Mouse (Mus musculus) E14TG2a.4 (cell line): ENCODE measurements around the gene Plpp1.

Source experiments
- H3K27me3 ChIP-seq: 2 replicates; pipeline ENCODE4 v1.6.1; 2014; ENCODE audit warnings: low read length, control low read depth; ENCODE audit not compliant: insufficient read depth
- H3K36me3 ChIP-seq: 2 replicates; pipeline ENCODE4 v1.6.1; 2014; ENCODE audit warnings: low read length, control low read depth; ENCODE audit not compliant: insufficient read depth
- H3K4me1 ChIP-seq: replicated peaks from 2 replicates; pipeline ENCODE4 v1.6.1; 2014; ENCODE audit warnings: low read depth, low read length, control low read depth
- H3K4me3 ChIP-seq: replicated peaks from 2 replicates; pipeline ENCODE4 v1.5.1; 2014; ENCODE audit warnings: mild to moderate bottlenecking, low read length
- H3K9me3 ChIP-seq: 2 replicates; pipeline ENCODE4 v1.6.1; 2014; ENCODE audit warnings: low read length, control low read depth
- CTCF ChIP-seq: conservative IDR thresholded peaks from 2 replicates; pipeline ENCODE4 v1.5.1; 2014; ENCODE audit warnings: low read length
- NANOG ChIP-seq: IDR thresholded peaks from 2 replicates; pipeline ENCODE4 v1.6.1; 2014; ENCODE audit warnings: borderline replicate concordance, low read length, mixed read lengths
- POU5F1 ChIP-seq: IDR thresholded peaks from 2 replicates; pipeline ENCODE4 v1.6.1; 2014; ENCODE audit warnings: low read length, borderline replicate concordance

Gene Plpp1

DNA sequence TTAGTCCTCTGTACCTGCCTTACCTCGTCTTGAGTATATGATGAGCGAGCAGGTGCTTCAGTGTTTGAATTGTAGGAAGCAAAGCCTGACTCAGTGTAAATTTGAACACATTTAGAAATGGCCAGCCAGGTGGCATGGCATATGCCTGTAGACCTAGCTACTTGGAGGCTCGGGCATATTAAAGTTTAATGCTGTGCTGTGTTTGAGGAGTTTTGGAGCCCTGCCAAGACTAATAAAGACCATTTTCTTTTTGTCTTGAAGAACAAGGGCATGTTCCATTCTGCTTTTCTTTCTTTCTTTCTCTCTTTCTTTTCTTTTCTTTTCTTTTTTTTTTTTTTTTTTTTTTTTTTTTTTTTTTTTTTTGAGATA is 33.3 kb downstream of the Plpp1 start:
- H3K36me3 ChIP-seq: 0 out of 2 replicates have a peak, but pooled peaks cover 3% of the 10 kb centered on the region
- peaks cover 41% of the 10 kb centered on the region for H3K4me1 ChIP-seq
- TF ChIP-seq NANOG (no peak), CTCF (no peak), POU5F1 (no peak)
- no peak overlapping the region for H3K4me3 ChIP-seq
- H3K27me3 ChIP-seq: no peaks in the 10 kb centered on the region
- no peaks in the 10 kb centered on the region for H3K9me3 ChIP-seq

GRCm38 (mm10) chr13:112835113-112835512 is 34.5 kb downstream of the Plpp1 start:
- TF ChIP-seq NANOG: no peak
- TF ChIP-seq POU5F1: no peak
- TF ChIP-seq CTCF: no peak
- no peaks in the 10 kb centered on the region for H3K27me3 ChIP-seq
- H3K4me3 ChIP-seq: no peak overlapping the region; the same call in 1 of the 2 replicates
- H3K9me3 ChIP-seq: no peaks in the 10 kb centered on the region
- peaks cover 39% of the 10 kb centered on the region for H3K4me1 ChIP-seq
- H3K36me3 ChIP-seq: 0 out of 2 replicates have a peak, but pooled peaks cover 3% of the 10 kb centered on the region

DNA sequence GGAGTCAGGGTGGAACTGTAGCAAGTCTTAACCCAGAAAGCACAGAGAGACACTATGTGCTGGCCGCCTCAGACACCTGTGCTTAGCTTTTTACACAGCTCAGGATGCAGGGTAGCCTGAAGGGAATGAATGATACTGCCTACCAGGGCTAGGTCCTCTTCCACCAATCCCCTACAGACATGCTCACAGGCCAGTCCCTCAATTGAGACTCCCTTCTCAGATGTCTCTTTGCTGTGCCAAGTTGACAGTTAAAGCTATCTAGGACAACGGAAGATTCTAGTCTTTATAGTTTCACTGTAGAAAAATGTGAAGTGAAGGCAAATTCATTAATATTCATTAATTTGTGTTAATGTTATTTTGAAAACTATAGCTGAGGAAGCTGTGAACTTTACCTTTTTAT is 36.4 kb downstream of the Plpp1 start:
- Histone ChIP-seq H3K36me3 (peaks cover 6% of the 10 kb centered on the region; the same call in 1 of the 2 replicates), H3K4me3 (no peak overlapping the region), H3K9me3 (no peaks in the 10 kb centered on the region), H3K4me1 (peaks cover 35% of the 10 kb centered on the region), H3K27me3 (no peaks in the 10 kb centered on the region)
- no peak for TF ChIP-seq NANOG
- TF ChIP-seq CTCF: no peak
- no peak for TF ChIP-seq POU5F1

DNA sequence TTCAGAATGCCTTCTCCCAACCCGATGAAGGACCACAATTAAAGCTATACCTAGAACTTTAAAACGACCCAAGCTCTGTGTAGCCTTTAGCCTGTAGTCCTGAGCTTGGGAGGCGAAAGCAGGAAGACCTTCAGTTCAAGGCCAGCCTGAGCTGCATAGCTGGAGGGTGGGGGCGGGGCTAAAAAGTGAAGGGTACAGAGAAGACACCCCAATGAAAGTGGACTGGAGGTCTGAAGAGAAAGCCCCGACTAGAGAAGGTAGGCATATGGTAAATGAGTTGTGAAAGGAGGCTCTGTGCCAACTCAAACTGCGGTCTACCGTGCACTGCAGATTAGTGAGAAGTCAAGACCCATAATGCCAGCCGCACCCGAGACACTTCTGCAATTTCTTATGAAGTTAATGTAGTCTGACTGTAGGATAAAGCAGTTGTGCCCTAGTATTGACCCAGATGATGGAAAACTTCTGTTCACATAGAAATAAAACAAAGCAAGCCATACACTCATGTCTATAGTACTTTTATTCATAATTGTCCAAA is 37.1 kb downstream of the Plpp1 start:
- peaks cover 12% of the 10 kb centered on the region for H3K36me3 ChIP-seq
- no peak overlapping the region for H3K4me3 ChIP-seq
- no peak for TF ChIP-seq CTCF
- no peaks in the 10 kb centered on the region for H3K9me3 ChIP-seq
- no peaks in the 10 kb centered on the region for H3K27me3 ChIP-seq
- peaks cover 31% of the 10 kb centered on the region for H3K4me1 ChIP-seq

GRCm38 (mm10) chr13:112838562-112839232 is 38.1 kb downstream of the Plpp1 start:
- TF ChIP-seq CTCF: no peak
- TF ChIP-seq NANOG: no peak
- TF ChIP-seq POU5F1: no peak
- Histone ChIP-seq H3K27me3 (no peaks in the 10 kb centered on the region), H3K4me3 (no peak overlapping the region)

GRCm38 (mm10) chr13:112840241-112841087 is 39.9 kb downstream of the Plpp1 start:
- Histone ChIP-seq H3K27me3 (no peaks in the 10 kb centered on the region), H3K4me1 (peaks cover 11% of the 10 kb centered on the region), H3K36me3 (peaks cover 29% of the 10 kb centered on the region), H3K9me3 (peaks cover 4% of the 10 kb centered on the region; the same call in 1 of the 2 replicates), H3K4me3 (no peak overlapping the region)
- no peak for TF ChIP-seq CTCF
- TF ChIP-seq POU5F1: no peak

More at GRCm38 (mm10) chr13:112838562-112839232, 38.1 kb downstream of the Plpp1 start:
- Histone ChIP-seq H3K4me1 (peaks cover 21% of the 10 kb centered on the region), H3K36me3 (peaks cover 19% of the 10 kb centered on the region), H3K9me3 (no peaks in the 10 kb centered on the region)

- H3K4me1 ChIP-seq: peaks cover 8% of the 10 kb centered on the region; the same call in 1 of the 2 replicates
- H3K36me3 ChIP-seq: peaks cover 29% of the 10 kb centered on the region
- no peaks in the 10 kb centered on the region for H3K27me3 ChIP-seq
- H3K4me3 ChIP-seq: no peak overlapping the region
- peaks cover 4% of the 10 kb centered on the region; the same call in 1 of the 2 replicates for H3K9me3 ChIP-seq
- TF ChIP-seq POU5F1: no peak
- TF ChIP-seq NANOG: no peak
- no peak for TF ChIP-seq CTCF
These were observed 45.3 kb downstream of the Plpp1 start for GRCm38 (mm10) chr13:112845931-112846330.

DNA sequence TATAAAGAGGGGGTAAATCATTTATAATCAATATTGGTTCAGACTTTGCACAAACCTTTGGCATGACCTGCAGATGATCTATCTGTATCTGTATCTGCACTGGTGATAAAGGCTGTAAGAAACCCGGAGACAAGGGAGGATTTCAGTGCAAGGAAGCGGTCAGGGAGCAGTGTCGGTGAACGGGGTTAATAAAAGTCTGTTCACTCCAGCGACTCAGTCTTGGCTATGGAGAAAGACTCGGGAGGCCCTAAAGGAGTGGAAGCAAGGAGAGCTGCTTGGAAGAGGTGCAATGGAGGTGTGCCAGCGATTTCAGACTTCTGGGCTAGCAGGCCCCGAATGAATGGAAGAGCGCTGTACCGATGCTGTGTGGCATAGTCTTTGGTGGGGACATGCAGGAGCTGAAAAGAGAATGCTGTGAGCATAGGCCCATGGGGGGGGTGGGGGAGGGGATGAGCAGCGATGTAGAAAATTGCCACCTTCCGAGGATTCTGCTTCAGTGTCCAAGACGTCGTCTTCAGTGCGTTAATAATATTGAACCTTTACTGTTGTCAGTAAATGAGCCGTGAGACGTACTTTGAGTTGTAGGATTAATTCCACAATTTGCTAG is 53.2 kb downstream of the Plpp1 start:
- no peaks in the 10 kb centered on the region for H3K27me3 ChIP-seq
- no peaks in the 10 kb centered on the region for H3K9me3 ChIP-seq
- TF ChIP-seq POU5F1 (no peak), CTCF (no peak)
- peaks cover 17% of the 10 kb centered on the region for H3K4me1 ChIP-seq
- H3K36me3 ChIP-seq: peaks cover 17% of the 10 kb centered on the region
- no peak overlapping the region for H3K4me3 ChIP-seq
